Comparison of ENCODE assay signal across 9 mouse cellular contexts in genomic region chr13:35969431-35969721, GRCm38 (mm10). TPM values are rescaled to one million over a fixed set of nuclear protein-coding genes. Genes with fewer than 3 reads are reported as not detected.
DNase-seq lines count a peak whose midpoint lies in the region; ATAC-seq lines count a peak whose summit lies in the region.
"Had no signal": no experiment of that assay in that cellular context is flagged by ENCODE, and none has a peak within 500 bp of the region (broad histone marks: within the 10 kb centered on the region; RNA-seq: fewer than 3 reads in every experiment).

No protein-coding gene starts in this region.

- DNase-seq in frontal cortex, adult 2 months (ENCODE audit: extremely low spot score in 1 of 2, low spot score in 1 of 2), result no peak
- peak; percentile 23 for DNase-seq in ES-CJ7 (ENCODE audit: low read depth, low spot score)
- DNase-seq in liver, embryonic 11.5 days (ENCODE audit: low spot score), result peak; percentile 53
- DNase-seq in right cerebral cortex, postnatal 36 days (ENCODE audit: low spot score in 2 of 2), result no peak
- DNase-seq in spleen, adult 18-20 months, result no peak

- H3K27ac ChIP-seq in forebrain, embryonic 15.5 days (replicated peaks), result no peak overlapping the region
- no peak overlapping the region for H3K27ac ChIP-seq in liver, embryonic 11.5 days (ENCODE audit: low read depth, low read length)

- 1% methylated on average over 18 of the region's 18 CpGs for WGBS in forebrain, embryonic 15.5 days
- WGBS in liver, embryonic 11.5 days, result 3% methylated on average over 18 of the region's 18 CpGs

- ATAC-seq in frontal cortex, adult (ENCODE audit: low TSS enrichment), result peak; percentile 34; the same call in 1 of the 2 replicates
- no peak; the same call in 1 of the 2 replicates for ATAC-seq in forebrain, embryonic 15.5 days (replicated peaks)
- no peak for ATAC-seq in liver, embryonic 11.5 days (replicated peaks; ENCODE audit: low FRiP score)
- ATAC-seq in megakaryocyte progenitor cell, adult 5-6 weeks (replicated peaks; ENCODE audit: poor library complexity), result no peak
- ATAC-seq: CD4-positive, CD25-positive, alpha-beta regulatory T cell, adult 4 months had no signal

- no peaks in the 10 kb centered on the region for H3K9me3 ChIP-seq in forebrain, embryonic 15.5 days
- H3K9me3 ChIP-seq in liver, embryonic 11.5 days (ENCODE audit: control insufficient read depth, low read length), result no peaks in the 10 kb centered on the region

- H3K27me3 ChIP-seq in forebrain, embryonic 15.5 days, result peaks cover 9% of the 10 kb centered on the region; the same call in 1 of the 2 replicates
- H3K27me3 ChIP-seq in liver, embryonic 11.5 days (replicated peaks; ENCODE audit: control insufficient read depth, insufficient read depth, low read length), result peaks cover 34% of the 10 kb centered on the region

- H3K9ac ChIP-seq in forebrain, embryonic 15.5 days (replicated peaks), result peak overlapping the region; percentile 42
- peak overlapping the region; percentile 34; the same call in 1 of the 2 replicates for H3K9ac ChIP-seq in liver, embryonic 11.5 days (ENCODE audit: low read depth, low read length)

- peaks cover 18% of the 10 kb centered on the region for H3K4me1 ChIP-seq in forebrain, embryonic 15.5 days
- peaks cover 5% of the 10 kb centered on the region for H3K4me1 ChIP-seq in liver, embryonic 11.5 days (replicated peaks; ENCODE audit: control insufficient read depth, insufficient read depth, low read length)

- H3K4me2 ChIP-seq in forebrain, embryonic 15.5 days (replicated peaks), result peak overlapping the region; percentile 98
- H3K4me2 ChIP-seq in liver, embryonic 11.5 days, result peak overlapping the region; percentile 98

- H3K36me3 ChIP-seq in forebrain, embryonic 15.5 days, result no peaks in the 10 kb centered on the region
- H3K36me3 ChIP-seq in liver, embryonic 11.5 days (ENCODE audit: control insufficient read depth, insufficient read depth, low read length), result no peaks in the 10 kb centered on the region

- peak overlapping the region; percentile 49 for H3K4me3 ChIP-seq in forebrain, embryonic 15.5 days
- H3K4me3 ChIP-seq in liver, embryonic 11.5 days (ENCODE audit: low read depth, low read length), result peak overlapping the region; percentile 52

RNA-seq across cellular contexts. Expression of gene Ppp1r3g, which starts 10.7 kb away (rescaled TPM):
- polyA plus RNA-seq in frontal cortex, adult 2 months (2012; rRNA removed), result 7.6 and 8.0 TPM in 2 replicates
- polyA plus RNA-seq in forebrain, embryonic 15.5 days (2015; fragmentation: Nextera tagmentation; extraction: Ambion mirVana), result 1.4 and 1.5 TPM in 2 replicates
- 1.0 and 1.3 TPM in 2 replicates for polyA plus RNA-seq in liver, embryonic 11.5 days (2014; fragmentation: Nextera tagmentation; extraction: Ambion mirVana)
- total RNA-seq in megakaryocyte progenitor cell, adult 5-6 weeks (2015), result not detected in 2 replicates
- 0.24 TPM in 1 of 2 replicates, not detected in the other for total RNA-seq in megakaryocyte progenitor cell, adult 5-6 weeks (2017)
- polyA plus RNA-seq: CD4-positive, CD25-positive, alpha-beta regulatory T cell, adult 4 months had no signal

Comparison
In these comparisons a context has a peak if more than half of its experiments do, and no peak if none do; other contexts are left out.
1. DNase-seq: peak in ES-CJ7 (single experiment) and liver, embryonic 11.5 days (single experiment); none in frontal cortex, adult 2 months (0 of 2), right cerebral cortex, postnatal 36 days (0 of 2) and spleen, adult 18-20 months (0 of 2).